Comparison of ENCODE assay signal across 9 mouse cellular contexts in genomic region chr9:104574476-104574875, GRCm38 (mm10). TPM values are rescaled to one million over a fixed set of nuclear protein-coding genes. Genes with fewer than 3 reads are reported as not detected.
DNase-seq lines count a peak whose midpoint lies in the region; ATAC-seq and TF ChIP-seq lines count a peak whose summit lies in the region.
"Had no signal": no experiment of that assay in that cellular context is flagged by ENCODE, and none has a peak within 500 bp of the region (broad histone marks: within the 10 kb centered on the region; RNA-seq: fewer than 3 reads in every experiment).

No protein-coding gene starts in this region.

- no peak overlapping the region for H3K4me2 ChIP-seq in kidney, embryonic 16.5 days (replicated peaks; ENCODE audit: low read depth, low read length)
- H3K4me2 ChIP-seq: heart, embryonic 13.5 days had no signal

- H3K36me3 ChIP-seq in kidney, embryonic 16.5 days (ENCODE audit: insufficient read depth, low read length) = no peaks in the 10 kb centered on the region
- H3K36me3 ChIP-seq: heart, embryonic 13.5 days had no signal

- peaks cover 24% of the 10 kb centered on the region for H3K27me3 ChIP-seq in kidney, embryonic 16.5 days (ENCODE audit: insufficient read depth, low read length)

- WGBS in kidney, embryonic 16.5 days = 1% methylated on average over 6 of the region's 6 CpGs
- WGBS in lung, adult 2 months = 3% methylated on average over 6 of the region's 6 CpGs
- WGBS in olfactory bulb, adult 2 months = 2% methylated on average over 6 of the region's 6 CpGs

- TF ChIP-seq CTCF in lung, adult 2 months (IDR thresholded peaks at IDR 0.05; ENCODE audit: insufficient read depth, low read length) = peak; percentile 68
- peak; percentile 96 for TF ChIP-seq CTCF in olfactory bulb, adult 2 months (IDR thresholded peaks at IDR 0.05; ENCODE audit: insufficient read depth, low read depth, low read length)

- ATAC-seq in kidney, embryonic 16.5 days (ENCODE audit: low FRiP score, low TSS enrichment) = peak; percentile 54; the same call in 1 of the 2 replicates

- TF ChIP-seq POLR2A in lung, adult 2 months (IDR thresholded peaks at IDR 0.05; ENCODE audit: borderline replicate concordance, extremely low read depth, low read depth, low read length) = no peak
- TF ChIP-seq POLR2A in olfactory bulb, adult 2 months (IDR thresholded peaks at IDR 0.05; ENCODE audit: insufficient read depth, low read depth, low read length) = no peak

- H3K9me3 ChIP-seq in kidney, embryonic 16.5 days (ENCODE audit: low read length) = no peaks in the 10 kb centered on the region

- DNase-seq in A20 (ENCODE audit: low read depth, low spot score) = peak; percentile 56
- peak; percentile 21 for DNase-seq in MN1 (ENCODE audit: low spot score)
- peak; percentile 88 to 91 for DNase-seq in cerebellum, postnatal 14 days
- peak; percentile 66 for DNase-seq in gastrocnemius, postnatal 10 days
- DNase-seq in lung, adult 2 months = peak; percentile 37
- peak; percentile 5 to 22 for DNase-seq in urinary bladder, postnatal 36 days (ENCODE audit: low spot score in 2 of 2)

- H3K27ac ChIP-seq in kidney, embryonic 16.5 days (ENCODE audit: low read length) = no peak overlapping the region
- peak overlapping the region; percentile 54 for H3K27ac ChIP-seq in olfactory bulb, adult 2 months (ENCODE audit: insufficient read depth, low read depth, low read length)
- H3K27ac ChIP-seq: heart, embryonic 13.5 days had no signal

- no peaks in the 10 kb centered on the region for H3K4me1 ChIP-seq in kidney, embryonic 16.5 days (ENCODE audit: insufficient read depth, low read length)
- H3K4me1 ChIP-seq in lung, adult 2 months (ENCODE audit: control insufficient read depth, insufficient read depth, low read length) = no peaks in the 10 kb centered on the region
- H3K4me1 ChIP-seq in olfactory bulb, adult 2 months (ENCODE audit: control insufficient read depth, insufficient read depth, low read length) = peaks cover 3% of the 10 kb centered on the region
- H3K4me1 ChIP-seq: heart, embryonic 13.5 days had no signal

- no peak overlapping the region for H3K4me3 ChIP-seq in kidney, embryonic 16.5 days (ENCODE audit: low read length)
- H3K4me3 ChIP-seq in lung, adult 2 months (replicated peaks; ENCODE audit: extremely low read depth, low read depth, low read length) = no peak overlapping the region
- no peak overlapping the region for H3K4me3 ChIP-seq in olfactory bulb, adult 2 months (ENCODE audit: insufficient read depth, low read depth, low read length)
- H3K4me3 ChIP-seq: heart, embryonic 13.5 days had no signal

- H3K9ac ChIP-seq in kidney, embryonic 16.5 days (replicated peaks; ENCODE audit: low read length) = no peak overlapping the region
- H3K9ac ChIP-seq: heart, embryonic 13.5 days had no signal

RNA-seq across cellular contexts. Expression of gene Cpne4, which starts 27.4 kb away (rescaled TPM):
- under 1 TPM in 1 of 2 experiments, not detected in 1; 0.19 TPM for total RNA-seq in gastrocnemius, postnatal 10 days (2021)
- polyA plus RNA-seq in kidney, embryonic 16.5 days (2015; fragmentation: Nextera tagmentation; extraction: Ambion mirVana) = 0.10 and 0.21 TPM in 2 replicates
- 0.09 and 0.16 TPM in 2 replicates for polyA plus RNA-seq in lung, adult 2 months (2012; rRNA removed)
- 310 and 404 TPM in 2 replicates for polyA plus RNA-seq in olfactory bulb, adult 2 months (2012; ENCODE audit: insufficient read depth, insufficient read length, low replicate concordance, missing spikeins)

Comparison
In these comparisons a context has a peak if more than half of its experiments do, and no peak if none do; other contexts are left out.
1. DNase-seq: peak in every context shown above with its lines; median percentile 90 in cerebellum, postnatal 14 days; 66 in gastrocnemius, postnatal 10 days; 56 in A20; 37 in lung, adult 2 months; 21 in MN1; 14 in urinary bladder, postnatal 36 days.
2. RNA of gene Cpne4, which starts 27.4 kb away (polyA plus RNA-seq): 310 to 404 TPM in olfactory bulb, adult 2 months; 0.10 to 0.21 TPM in kidney, embryonic 16.5 days and 0.09 to 0.16 TPM in lung, adult 2 months; every median in the first group is over 100 times any median in the second.